Mouse (Mus musculus) embryonic fibroblast, embryonic 13.5 days (primary cell): ENCODE data around the gene Fam84b.

ENCODE experiments used
- CTCF ChIP-seq: IDR thresholded peaks from 2 replicates; pipeline ENCODE4 v1.5.1; 2011; ENCODE audit warnings: mild to moderate bottlenecking, control low read depth, low read length, moderate library complexity, borderline replicate concordance; ENCODE audit not compliant: insufficient read depth
- POLR2A ChIP-seq: IDR thresholded peaks from 2 replicates; pipeline ENCODE4 v1.6.1; 2011; ENCODE audit warnings: low read depth, mild to moderate bottlenecking, control low read depth, low read length, moderate library complexity

GRCm38 (mm10) chr15:60836321-60836720, 17.3 kb downstream of the Fam84b start:
- TF ChIP-seq CTCF (no peak), POLR2A (no peak)
